22 mouse cellular contexts compared by ENCODE assay signal in the genomic region with DNA sequence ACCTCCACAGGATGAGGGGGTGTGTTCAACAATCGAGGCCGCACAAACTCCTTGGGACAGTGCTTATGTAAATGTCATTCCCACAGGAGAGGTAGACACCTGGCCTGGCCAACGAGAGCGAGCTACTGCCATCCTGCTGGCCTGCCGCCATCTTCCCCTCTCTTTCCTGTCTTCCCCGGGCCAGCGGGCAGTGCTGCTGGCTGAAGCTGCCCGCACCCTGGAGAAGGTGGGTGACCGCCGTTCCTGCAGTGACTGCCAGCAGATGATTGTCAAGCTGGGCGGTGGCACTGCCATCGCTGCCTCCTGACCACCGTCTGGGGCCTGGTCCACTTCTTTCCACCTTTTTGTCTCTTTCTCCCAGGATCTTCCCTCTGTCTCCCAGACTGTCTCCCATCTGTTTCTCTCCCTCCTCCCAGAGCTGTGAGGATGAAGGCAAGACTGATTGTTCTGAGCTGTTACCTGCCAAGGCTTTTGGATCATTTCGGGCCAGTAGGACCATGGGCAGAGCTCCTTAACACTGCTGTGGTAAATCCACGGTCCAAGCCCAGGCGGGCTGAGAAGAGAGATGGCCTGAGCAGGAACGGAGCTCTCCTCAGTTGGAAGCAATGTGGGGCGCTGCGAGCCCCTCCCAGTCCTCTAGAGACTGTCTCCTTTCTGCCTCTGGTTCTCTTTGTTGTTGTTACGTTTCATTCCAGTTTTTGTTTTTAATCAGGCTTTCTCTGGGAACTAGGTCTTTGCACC. TPM values are rescaled to one million over a fixed set of nuclear protein-coding genes. Genes with fewer than 3 reads are reported as not detected.
A peak's percentile ranks its signal among the peaks of the same experiment; 100 is the strongest.
DNase-seq lines count a peak whose midpoint lies in the region; ATAC-seq and TF ChIP-seq lines count a peak whose summit lies in the region.
"Had no signal": no experiment of that assay in that cellular context is flagged by ENCODE, and none has a peak within 500 bp of the region (broad histone marks: within the 10 kb centered on the region; RNA-seq: fewer than 3 reads in every experiment).

No protein-coding gene starts in this region.

- H3K4me2 ChIP-seq in forebrain, embryonic 11.5 days (ENCODE audit: low read depth, low read length, severe bottlenecking): no peak overlapping the region
- no peak overlapping the region for H3K4me2 ChIP-seq in midbrain, postnatal 0 days (ENCODE audit: low read depth, low read length, poor library complexity, severe bottlenecking)
- no peak overlapping the region for H3K4me2 ChIP-seq in kidney, embryonic 15.5 days
- H3K4me2 ChIP-seq: embryonic facial prominence, embryonic 12.5 days; heart, embryonic 12.5 days; liver, embryonic 13.5 days; stomach, embryonic 15.5 days had no signal

- no peak for TF ChIP-seq POLR2A in cortical plate, adult 2 months (IDR thresholded peaks at IDR 0.05; ENCODE audit: extremely low read depth, insufficient read depth, low read length)

- H3K27me3 ChIP-seq in forebrain, embryonic 10.5 days (ENCODE audit: poor library complexity, severe bottlenecking): peaks cover 50% of the 10 kb centered on the region
- H3K27me3 ChIP-seq in forebrain, embryonic 11.5 days (ENCODE audit: control insufficient read depth, insufficient read depth, low read length): peaks cover 24% of the 10 kb centered on the region
- H3K27me3 ChIP-seq in midbrain, embryonic 10.5 days (ENCODE audit: low read depth, poor library complexity, severe bottlenecking): peaks cover 42% of the 10 kb centered on the region
- peaks cover 16% of the 10 kb centered on the region; the same call in 1 of the 2 replicates for H3K27me3 ChIP-seq in midbrain, postnatal 0 days (ENCODE audit: insufficient read depth, low read length)
- H3K27me3 ChIP-seq in kidney, embryonic 15.5 days: peaks cover 40% of the 10 kb centered on the region
- H3K27me3 ChIP-seq: CH12.LX had no signal

- H3K9ac ChIP-seq in forebrain, embryonic 11.5 days (ENCODE audit: low read length): no peak overlapping the region
- no peak overlapping the region for H3K9ac ChIP-seq in midbrain, postnatal 0 days (replicated peaks; ENCODE audit: low read length, poor library complexity, severe bottlenecking)
- no peak overlapping the region for H3K9ac ChIP-seq in kidney, embryonic 15.5 days
- H3K9ac ChIP-seq: embryonic facial prominence, embryonic 12.5 days; heart, embryonic 12.5 days; liver, embryonic 13.5 days; stomach, embryonic 15.5 days had no signal

- peak overlapping the region; percentile 67 for H3K27ac ChIP-seq in forebrain, embryonic 10.5 days
- H3K27ac ChIP-seq in forebrain, embryonic 11.5 days (ENCODE audit: low read depth, low read length): no peak overlapping the region
- peak overlapping the region; percentile 60 for H3K27ac ChIP-seq in midbrain, embryonic 10.5 days (replicated peaks)
- no peak overlapping the region for H3K27ac ChIP-seq in midbrain, postnatal 0 days (ENCODE audit: low read depth, low read length)
- peak overlapping the region; percentile 2; the same call in 1 of the 2 replicates for H3K27ac ChIP-seq in cortical plate, adult 2 months (ENCODE audit: insufficient read depth, low read length)
- H3K27ac ChIP-seq in kidney, embryonic 15.5 days: no peak overlapping the region
- H3K27ac ChIP-seq: embryonic facial prominence, embryonic 12.5 days; liver, embryonic 13.5 days; stomach, embryonic 15.5 days had no signal

- ATAC-seq in forebrain, embryonic 11.5 days (replicated peaks; ENCODE audit: low FRiP score): no peak
- ATAC-seq in midbrain, postnatal 0 days (ENCODE audit: low FRiP score): no peak
- no peak for ATAC-seq in kidney, embryonic 15.5 days (replicated peaks; ENCODE audit: low FRiP score)
- ATAC-seq: intestine, embryonic 16.5 days had no signal

- DNase-seq in forebrain, embryonic 10.5 days (ENCODE audit: extremely low spot score, low spot score): no peak
- no peak for DNase-seq in forebrain, embryonic 11.5 days (ENCODE audit: low spot score)
- no peak for DNase-seq in midbrain, embryonic 10.5 days (ENCODE audit: low spot score)
- no peak for DNase-seq in midbrain, postnatal 0 days (ENCODE audit: low spot score)
- peak; percentile 85 to 87 for DNase-seq in cerebellum, adult 18-20 months
- no peak for DNase-seq in thymus, postnatal 0 days (ENCODE audit: low spot score)
- DNase-seq: adrenal gland, postnatal 25 days; heart, postnatal 36 days; kidney, postnatal 36 days; liver, embryonic 13.5 days; thymus, postnatal 25 days had no signal

- peaks cover 42% of the 10 kb centered on the region for H3K4me1 ChIP-seq in forebrain, embryonic 10.5 days
- peaks cover 11% of the 10 kb centered on the region; the same call in 1 of the 2 replicates for H3K4me1 ChIP-seq in forebrain, embryonic 11.5 days (replicated peaks; ENCODE audit: control insufficient read depth, insufficient read depth, low read length)
- peaks cover 38% of the 10 kb centered on the region for H3K4me1 ChIP-seq in midbrain, embryonic 10.5 days
- H3K4me1 ChIP-seq in midbrain, postnatal 0 days (ENCODE audit: insufficient read depth, low read length): peaks cover 9% of the 10 kb centered on the region; the same call in 1 of the 2 replicates
- 0 out of 2 replicates have a peak, but pooled peaks cover 1% of the 10 kb centered on the region for H3K4me1 ChIP-seq in cortical plate, adult 2 months (ENCODE audit: control insufficient read depth, insufficient read depth, low read length)
- H3K4me1 ChIP-seq in kidney, embryonic 15.5 days: peaks cover 18% of the 10 kb centered on the region

- H3K4me3 ChIP-seq in forebrain, embryonic 10.5 days: no peak overlapping the region
- no peak overlapping the region for H3K4me3 ChIP-seq in forebrain, embryonic 11.5 days (ENCODE audit: low read depth, low read length)
- no peak overlapping the region for H3K4me3 ChIP-seq in midbrain, embryonic 10.5 days
- no peak overlapping the region for H3K4me3 ChIP-seq in midbrain, postnatal 0 days (ENCODE audit: low read depth, low read length)
- H3K4me3 ChIP-seq in cortical plate, adult 2 months (ENCODE audit: insufficient read depth, low read length): no peak overlapping the region
- H3K4me3 ChIP-seq in kidney, embryonic 15.5 days (replicated peaks): no peak overlapping the region
- H3K4me3 ChIP-seq: embryonic facial prominence, embryonic 12.5 days; heart, embryonic 12.5 days; liver, embryonic 13.5 days; stomach, embryonic 15.5 days had no signal

- WGBS in forebrain, embryonic 10.5 days: 68% methylated on average over 20 of the region's 20 CpGs
- 70% methylated on average over 20 of the region's 20 CpGs for WGBS in forebrain, embryonic 11.5 days
- 72% methylated on average over 20 of the region's 20 CpGs for WGBS in midbrain, embryonic 10.5 days
- WGBS in midbrain, postnatal 0 days: 67% methylated on average over 20 of the region's 20 CpGs
- WGBS in kidney, embryonic 15.5 days: 82% methylated on average over 20 of the region's 20 CpGs

- TF ChIP-seq CTCF in midbrain, postnatal 0 days (IDR thresholded peaks at IDR 0.05): no peak
- TF ChIP-seq CTCF in cortical plate, adult 2 months (IDR thresholded peaks at IDR 0.05; ENCODE audit: extremely low read depth, insufficient read depth, low read length): no peak

- H3K9me3 ChIP-seq in forebrain, embryonic 10.5 days: no peaks in the 10 kb centered on the region
- no peaks in the 10 kb centered on the region for H3K9me3 ChIP-seq in forebrain, embryonic 11.5 days (ENCODE audit: control insufficient read depth, low read length)
- no peaks in the 10 kb centered on the region for H3K9me3 ChIP-seq in midbrain, embryonic 10.5 days (replicated peaks)
- H3K9me3 ChIP-seq in midbrain, postnatal 0 days (ENCODE audit: low read length): no peaks in the 10 kb centered on the region
- H3K9me3 ChIP-seq in kidney, embryonic 15.5 days (replicated peaks): no peaks in the 10 kb centered on the region
- H3K9me3 ChIP-seq: embryonic facial prominence, embryonic 12.5 days; heart, embryonic 12.5 days; liver, embryonic 13.5 days; stomach, embryonic 15.5 days had no signal

- peaks cover 90% of the 10 kb centered on the region for H3K36me3 ChIP-seq in forebrain, embryonic 10.5 days (replicated peaks)
- peaks cover 34% of the 10 kb centered on the region for H3K36me3 ChIP-seq in forebrain, embryonic 11.5 days (ENCODE audit: control insufficient read depth, insufficient read depth, low read length)
- H3K36me3 ChIP-seq in midbrain, embryonic 10.5 days: peaks cover 82% of the 10 kb centered on the region
- H3K36me3 ChIP-seq in midbrain, postnatal 0 days (ENCODE audit: insufficient read depth, low read length): peaks cover 58% of the 10 kb centered on the region
- peaks cover 77% of the 10 kb centered on the region for H3K36me3 ChIP-seq in kidney, embryonic 15.5 days

RNA-seq across cellular contexts. Expression of a gene that starts 8.8 kb away (rescaled TPM):
- polyA plus RNA-seq in forebrain, embryonic 10.5 days (2016; fragmentation: Nextera tagmentation; extraction: Ambion mirVana): 0.87 and 0.95 TPM in 2 replicates
- polyA plus RNA-seq in forebrain, embryonic 11.5 days (2014; fragmentation: Nextera tagmentation; extraction: Ambion mirVana): 0.87 and 1.2 TPM in 2 replicates
- 0.16 and 0.52 TPM in 2 replicates for polyA plus RNA-seq in midbrain, embryonic 10.5 days (2016; fragmentation: Nextera tagmentation; extraction: Ambion mirVana)
- total RNA-seq in midbrain, postnatal 0 days (2014; rRNA removed): 6.5 and 7.6 TPM in 2 replicates
- 1.6 and 2.2 TPM in 2 replicates for polyA plus RNA-seq in midbrain, postnatal 0 days (2015; fragmentation: Nextera tagmentation; extraction: Ambion mirVana)
- 5.3 and 6.7 TPM in 2 replicates for polyA plus RNA-seq in cortical plate, adult 2 months (2012; rRNA removed)
- polyA plus RNA-seq in thymus, postnatal 0 days (2015; fragmentation: Nextera tagmentation; extraction: Ambion mirVana): 0.15 and 0.26 TPM in 2 replicates
- polyA plus RNA-seq in kidney, embryonic 15.5 days (2015; fragmentation: Nextera tagmentation; extraction: Ambion mirVana): 0.44 and 0.45 TPM in 2 replicates
- total RNA-seq: megakaryocyte-erythroid progenitor cell, adult 5-6 weeks had no signal

RNA-seq across cellular contexts. Expression of a gene that starts 20.4 kb away (rescaled TPM):
- polyA plus RNA-seq in forebrain, embryonic 10.5 days (2016; fragmentation: Nextera tagmentation; extraction: Ambion mirVana): 0.18 TPM in 1 of 2 replicates, not detected in the other
- polyA plus RNA-seq in forebrain, embryonic 11.5 days (2014; fragmentation: Nextera tagmentation; extraction: Ambion mirVana): 0.35 and 0.64 TPM in 2 replicates
- 0.07 TPM in 1 of 2 replicates, not detected in the other for polyA plus RNA-seq in midbrain, embryonic 10.5 days (2016; fragmentation: Nextera tagmentation; extraction: Ambion mirVana)
- 0.94 and 2.1 TPM in 2 replicates for total RNA-seq in midbrain, postnatal 0 days (2014; rRNA removed)
- polyA plus RNA-seq in midbrain, postnatal 0 days (2015; fragmentation: Nextera tagmentation; extraction: Ambion mirVana): 0.18 and 0.27 TPM in 2 replicates
- 0.48 and 0.76 TPM in 2 replicates for polyA plus RNA-seq in cortical plate, adult 2 months (2012; rRNA removed)
- 0.22 and 0.49 TPM in 2 replicates for polyA plus RNA-seq in thymus, postnatal 0 days (2015; fragmentation: Nextera tagmentation; extraction: Ambion mirVana)
- polyA plus RNA-seq in kidney, embryonic 15.5 days (2015; fragmentation: Nextera tagmentation; extraction: Ambion mirVana): 0.10 TPM in 1 of 2 replicates, not detected in the other
- polyA plus RNA-seq: heart, embryonic 12.5 days; limb, embryonic 11.5 days; lung, embryonic 16.5 days had no signal

RNA-seq across cellular contexts. Expression of a gene that starts 40.8 kb away (rescaled TPM):
- polyA plus RNA-seq in forebrain, embryonic 10.5 days (2016; fragmentation: Nextera tagmentation; extraction: Ambion mirVana): 95.1 and 97.3 TPM in 2 replicates
- 91.6 and 100 TPM in 2 replicates for polyA plus RNA-seq in forebrain, embryonic 11.5 days (2014; fragmentation: Nextera tagmentation; extraction: Ambion mirVana)
- polyA plus RNA-seq in midbrain, embryonic 10.5 days (2016; fragmentation: Nextera tagmentation; extraction: Ambion mirVana): 94.9 and 102 TPM in 2 replicates
- total RNA-seq in midbrain, postnatal 0 days (2014; rRNA removed): 5.2 and 17.9 TPM in 2 replicates
- 10.2 TPM in 2 replicates for polyA plus RNA-seq in midbrain, postnatal 0 days (2015; fragmentation: Nextera tagmentation; extraction: Ambion mirVana)
- polyA plus RNA-seq in cortical plate, adult 2 months (2012; rRNA removed): 6.7 and 7.0 TPM in 2 replicates
- 59.3 and 61.5 TPM in 2 replicates for polyA plus RNA-seq in thymus, postnatal 0 days (2015; fragmentation: Nextera tagmentation; extraction: Ambion mirVana)
- polyA plus RNA-seq in kidney, embryonic 15.5 days (2015; fragmentation: Nextera tagmentation; extraction: Ambion mirVana): 78.8 and 84.2 TPM in 2 replicates

RNA-seq across cellular contexts. Expression of a gene that starts 48.4 kb away (rescaled TPM):
- polyA plus RNA-seq in forebrain, embryonic 10.5 days (2016; fragmentation: Nextera tagmentation; extraction: Ambion mirVana): 0.26 TPM in 1 of 2 replicates, not detected in the other
- 2.2 and 2.4 TPM in 2 replicates for polyA plus RNA-seq in forebrain, embryonic 11.5 days (2014; fragmentation: Nextera tagmentation; extraction: Ambion mirVana)
- 0.15 and 0.36 TPM in 2 replicates for polyA plus RNA-seq in midbrain, embryonic 10.5 days (2016; fragmentation: Nextera tagmentation; extraction: Ambion mirVana)
- total RNA-seq in midbrain, postnatal 0 days (2014; rRNA removed): 139 and 156 TPM in 2 replicates
- polyA plus RNA-seq in midbrain, postnatal 0 days (2015; fragmentation: Nextera tagmentation; extraction: Ambion mirVana): 15.4 and 17.9 TPM in 2 replicates
- 155 TPM in 2 replicates for polyA plus RNA-seq in cortical plate, adult 2 months (2012; rRNA removed)
- not detected in 2 replicates for polyA plus RNA-seq in thymus, postnatal 0 days (2015; fragmentation: Nextera tagmentation; extraction: Ambion mirVana)
- polyA plus RNA-seq in kidney, embryonic 15.5 days (2015; fragmentation: Nextera tagmentation; extraction: Ambion mirVana): 0.10 TPM in 1 of 2 replicates, not detected in the other
- total RNA-seq: adrenal gland, postnatal 25 days; CH12.LX; heart, postnatal 36 days; megakaryocyte-erythroid progenitor cell, adult 5-6 weeks had no signal
- polyA plus RNA-seq: embryonic facial prominence, embryonic 12.5 days; gonadal fat pad, adult 2 months; heart, embryonic 12.5 days; intestine, embryonic 16.5 days; limb, embryonic 11.5 days; liver, embryonic 13.5 days; lung, embryonic 16.5 days; stomach, embryonic 15.5 days had no signal

RNA-seq across cellular contexts. Expression of a gene that starts 56.8 kb away (rescaled TPM):
- 207 and 227 TPM in 2 replicates for polyA plus RNA-seq in forebrain, embryonic 10.5 days (2016; fragmentation: Nextera tagmentation; extraction: Ambion mirVana)
- 209 and 216 TPM in 2 replicates for polyA plus RNA-seq in forebrain, embryonic 11.5 days (2014; fragmentation: Nextera tagmentation; extraction: Ambion mirVana)
- polyA plus RNA-seq in midbrain, embryonic 10.5 days (2016; fragmentation: Nextera tagmentation; extraction: Ambion mirVana): 214 and 239 TPM in 2 replicates
- total RNA-seq in midbrain, postnatal 0 days (2014; rRNA removed): 204 and 245 TPM in 2 replicates
- 141 and 150 TPM in 2 replicates for polyA plus RNA-seq in midbrain, postnatal 0 days (2015; fragmentation: Nextera tagmentation; extraction: Ambion mirVana)
- polyA plus RNA-seq in cortical plate, adult 2 months (2012; rRNA removed): 138 and 166 TPM in 2 replicates
- polyA plus RNA-seq in thymus, postnatal 0 days (2015; fragmentation: Nextera tagmentation; extraction: Ambion mirVana): 152 and 161 TPM in 2 replicates
- polyA plus RNA-seq in kidney, embryonic 15.5 days (2015; fragmentation: Nextera tagmentation; extraction: Ambion mirVana): 126 and 147 TPM in 2 replicates

Comparison
In these comparisons a context has a peak if more than half of its experiments do, and no peak if none do; other contexts are left out.
1. H3K27ac ChIP-seq: peak in forebrain, embryonic 10.5 days (single experiment), midbrain, embryonic 10.5 days (single experiment) and cortical plate, adult 2 months (single experiment); none in forebrain, embryonic 11.5 days (single experiment), midbrain, postnatal 0 days (single experiment) and kidney, embryonic 15.5 days (single experiment).
2. DNase-seq: peak in cerebellum, adult 18-20 months (2 of 2); none in forebrain, embryonic 10.5 days (single experiment), forebrain, embryonic 11.5 days (single experiment), midbrain, embryonic 10.5 days (single experiment), midbrain, postnatal 0 days (single experiment) and thymus, postnatal 0 days (single experiment).